In genomic region chr7:19491731-19492130, GRCm38 (mm10) we compare ENCODE assay signal across 7 mouse cellular contexts. TPM values are rescaled to one million over a fixed set of nuclear protein-coding genes. Genes with fewer than 3 reads are reported as not detected.
DNase-seq lines count a peak whose midpoint lies in the region; ATAC-seq lines count a peak whose summit lies in the region.

No protein-coding gene starts in this region.

- peak overlapping the region; percentile 39; the same call in 1 of the 2 replicates for H3K9ac ChIP-seq in embryonic facial prominence, embryonic 11.5 days (replicated peaks; ENCODE audit: low read length)
- peak overlapping the region; percentile 37; the same call in 1 of the 2 replicates for H3K9ac ChIP-seq in limb, embryonic 11.5 days (ENCODE audit: low read length)

- WGBS in embryonic facial prominence, embryonic 11.5 days = 5% methylated on average over 26 of the region's 26 CpGs
- 3% methylated on average over 26 of the region's 26 CpGs for WGBS in limb, embryonic 11.5 days

- no peaks in the 10 kb centered on the region; the same call in 1 of the 2 replicates for H3K4me1 ChIP-seq in embryonic facial prominence, embryonic 11.5 days (ENCODE audit: control insufficient read depth, insufficient read depth, low read length)
- peaks cover 8% of the 10 kb centered on the region; the same call in 1 of the 2 replicates for H3K4me1 ChIP-seq in limb, embryonic 11.5 days (ENCODE audit: control insufficient read depth, insufficient read depth, low read length)

- no peaks in the 10 kb centered on the region for H3K36me3 ChIP-seq in embryonic facial prominence, embryonic 11.5 days (replicated peaks; ENCODE audit: control insufficient read depth, insufficient read depth, low read depth, low read length)
- H3K36me3 ChIP-seq in limb, embryonic 11.5 days (ENCODE audit: control insufficient read depth, insufficient read depth, low read length) = no peaks in the 10 kb centered on the region

- peak overlapping the region; percentile 39 for H3K4me2 ChIP-seq in embryonic facial prominence, embryonic 11.5 days (ENCODE audit: low read depth, low read length)
- peak overlapping the region; percentile 59 for H3K4me2 ChIP-seq in limb, embryonic 11.5 days (ENCODE audit: low read depth, severe bottlenecking)

- no peaks in the 10 kb centered on the region for H3K9me3 ChIP-seq in embryonic facial prominence, embryonic 11.5 days (replicated peaks; ENCODE audit: control insufficient read depth, low read length)
- no peaks in the 10 kb centered on the region; the same call in 1 of the 2 replicates for H3K9me3 ChIP-seq in limb, embryonic 11.5 days (ENCODE audit: control insufficient read depth, low read length)

- H3K27ac ChIP-seq in embryonic facial prominence, embryonic 11.5 days (replicated peaks; ENCODE audit: low read depth, low read length) = no peak overlapping the region
- H3K27ac ChIP-seq in limb, embryonic 11.5 days (replicated peaks; ENCODE audit: low read depth, low read length) = no peak overlapping the region

- DNase-seq in adrenal gland, postnatal 10 days = peak; percentile 68
- DNase-seq in embryonic facial prominence, embryonic 11.5 days (ENCODE audit: low spot score) = peak; percentile 33
- peak; percentile 64 for DNase-seq in limb, embryonic 11.5 days (ENCODE audit: low spot score)
- DNase-seq in layer of hippocampus, adult 18-20 months (ENCODE audit: low spot score in 2 of 2) = no peak

- no peak for ATAC-seq in embryonic facial prominence, embryonic 11.5 days (replicated peaks; ENCODE audit: insufficient number of reproducible peaks, low FRiP score, low TSS enrichment, low read depth)
- peak; percentile 77 to 86 for ATAC-seq in hematopoietic stem cell, adult 5-6 weeks (replicated peaks in 1 of 2; ENCODE audit: insufficient read depth in 1 of 2, low FRiP score in 2 of 2, low TSS enrichment in 1 of 2, low read depth in 1 of 2, poor library complexity in 2 of 2, severe bottlenecking in 2 of 2)
- ATAC-seq in limb, embryonic 11.5 days (ENCODE audit: insufficient number of reproducible peaks, low FRiP score, low TSS enrichment, low read depth) = no peak
- ATAC-seq in megakaryocyte-erythroid progenitor cell, adult 5-6 weeks (replicated peaks; ENCODE audit: low FRiP score, low TSS enrichment, poor library complexity, severe bottlenecking) = peak; percentile 49; the same call in 1 of the 2 replicates
- ATAC-seq in inflammation-experienced regulatory T-cells, adult 6 months = no peak

- H3K27me3 ChIP-seq in embryonic facial prominence, embryonic 11.5 days (ENCODE audit: control insufficient read depth, insufficient read depth, low read length) = peaks cover 31% of the 10 kb centered on the region
- peaks cover 40% of the 10 kb centered on the region for H3K27me3 ChIP-seq in limb, embryonic 11.5 days (ENCODE audit: control insufficient read depth, insufficient read depth, low read length)

- 0 out of 2 replicates have a peak overlapping the region, but pooled peaks have one; percentile 3 for H3K4me3 ChIP-seq in embryonic facial prominence, embryonic 11.5 days (ENCODE audit: low read depth, low read length)
- H3K4me3 ChIP-seq in limb, embryonic 11.5 days (ENCODE audit: low read depth, low read length) = peak overlapping the region; percentile 23

RNA-seq across cellular contexts. Expression of gene Bloc1s3, which starts 16.4 kb away (rescaled TPM):
- total RNA-seq in adrenal gland, postnatal 10 days (2021) = 1 to 10 TPM; 5.2 to 5.4 TPM
- polyA plus RNA-seq in embryonic facial prominence, embryonic 11.5 days (2014; fragmentation: Nextera tagmentation; extraction: Ambion mirVana) = 2.3 and 2.6 TPM in 2 replicates
- total RNA-seq in hematopoietic stem cell, adult 5-6 weeks (2017) = 1.4 and 2.1 TPM in 2 replicates
- 2.3 and 2.7 TPM in 2 replicates for polyA plus RNA-seq in limb, embryonic 11.5 days (2014; fragmentation: Nextera tagmentation; extraction: Ambion mirVana)
- total RNA-seq in megakaryocyte-erythroid progenitor cell, adult 5-6 weeks (2014; fragmentation: Nextera tagmentation) = 3.4 and 3.6 TPM in 2 replicates
- total RNA-seq in megakaryocyte-erythroid progenitor cell, adult 5-6 weeks (2017) = 3.6 and 4.7 TPM in 2 replicates
- under 1 TPM; 0.63 to 0.99 (median 0.65) TPM for polyA plus RNA-seq in inflammation-experienced regulatory T-cells, adult 6 months (2017; shearing (Covaris generic))
- 1 to 10 TPM; 6.1 to 6.3 TPM for total RNA-seq in layer of hippocampus, adult 18-20 months (2021)

RNA-seq across cellular contexts. Expression of gene Trappc6a, which starts 16.5 kb away (rescaled TPM):
- total RNA-seq in adrenal gland, postnatal 10 days (2021) = 10 to 100 TPM; 76.6 to 80.9 TPM
- polyA plus RNA-seq in embryonic facial prominence, embryonic 11.5 days (2014; fragmentation: Nextera tagmentation; extraction: Ambion mirVana) = 51.7 and 58.2 TPM in 2 replicates
- 24.2 and 30.8 TPM in 2 replicates for total RNA-seq in hematopoietic stem cell, adult 5-6 weeks (2017)
- polyA plus RNA-seq in limb, embryonic 11.5 days (2014; fragmentation: Nextera tagmentation; extraction: Ambion mirVana) = 73.3 and 82.3 TPM in 2 replicates
- 89.3 and 96.3 TPM in 2 replicates for total RNA-seq in megakaryocyte-erythroid progenitor cell, adult 5-6 weeks (2014; fragmentation: Nextera tagmentation)
- 22.6 and 23.6 TPM in 2 replicates for total RNA-seq in megakaryocyte-erythroid progenitor cell, adult 5-6 weeks (2017)
- 10 to 100 TPM; 24.6 to 47.8 (median 43.3) TPM for polyA plus RNA-seq in inflammation-experienced regulatory T-cells, adult 6 months (2017; shearing (Covaris generic))
- 10 to 100 TPM; 20.7 to 21.5 TPM for total RNA-seq in layer of hippocampus, adult 18-20 months (2021)

RNA-seq across cellular contexts. Expression of gene Nkpd1, which starts 25.9 kb away (rescaled TPM):
- total RNA-seq in adrenal gland, postnatal 10 days (2021) = under 1 TPM; 0.18 to 0.21 TPM
- polyA plus RNA-seq in embryonic facial prominence, embryonic 11.5 days (2014; fragmentation: Nextera tagmentation; extraction: Ambion mirVana) = 0.08 TPM in 1 of 2 replicates, not detected in the other
- 0.44 TPM in 1 of 2 replicates, not detected in the other for total RNA-seq in hematopoietic stem cell, adult 5-6 weeks (2017)
- polyA plus RNA-seq in limb, embryonic 11.5 days (2014; fragmentation: Nextera tagmentation; extraction: Ambion mirVana) = 0.12 and 0.16 TPM in 2 replicates
- 0.20 TPM in 1 of 2 replicates, not detected in the other for total RNA-seq in megakaryocyte-erythroid progenitor cell, adult 5-6 weeks (2014; fragmentation: Nextera tagmentation)
- total RNA-seq in megakaryocyte-erythroid progenitor cell, adult 5-6 weeks (2017) = not detected in 2 replicates
- not detected for polyA plus RNA-seq in inflammation-experienced regulatory T-cells, adult 6 months (2017; shearing (Covaris generic))
- total RNA-seq in layer of hippocampus, adult 18-20 months (2021) = under 1 TPM; 0.56 to 0.57 TPM

RNA-seq across cellular contexts. Expression of gene Exoc3l2, which starts 28.6 kb away (rescaled TPM):
- 10 to 100 TPM; 17.4 to 17.9 TPM for total RNA-seq in adrenal gland, postnatal 10 days (2021)
- 1.2 and 1.7 TPM in 2 replicates for polyA plus RNA-seq in embryonic facial prominence, embryonic 11.5 days (2014; fragmentation: Nextera tagmentation; extraction: Ambion mirVana)
- 2.2 and 3.8 TPM in 2 replicates for total RNA-seq in hematopoietic stem cell, adult 5-6 weeks (2017)
- 1.8 and 2.2 TPM in 2 replicates for polyA plus RNA-seq in limb, embryonic 11.5 days (2014; fragmentation: Nextera tagmentation; extraction: Ambion mirVana)
- 1.7 and 2.3 TPM in 2 replicates for total RNA-seq in megakaryocyte-erythroid progenitor cell, adult 5-6 weeks (2014; fragmentation: Nextera tagmentation)
- total RNA-seq in megakaryocyte-erythroid progenitor cell, adult 5-6 weeks (2017) = 1.0 and 1.5 TPM in 2 replicates
- not detected for polyA plus RNA-seq in inflammation-experienced regulatory T-cells, adult 6 months (2017; shearing (Covaris generic))
- under 1 TPM; 0.38 to 0.59 TPM for total RNA-seq in layer of hippocampus, adult 18-20 months (2021)

RNA-seq across cellular contexts. Expression of gene Mark4, which starts 33.1 kb away (rescaled TPM):
- total RNA-seq in adrenal gland, postnatal 10 days (2021) = 10 to 100 TPM; 35.0 to 37.1 TPM
- 7.9 and 8.6 TPM in 2 replicates for polyA plus RNA-seq in embryonic facial prominence, embryonic 11.5 days (2014; fragmentation: Nextera tagmentation; extraction: Ambion mirVana)
- total RNA-seq in hematopoietic stem cell, adult 5-6 weeks (2017) = 6.4 and 11.8 TPM in 2 replicates
- 10.0 and 10.8 TPM in 2 replicates for polyA plus RNA-seq in limb, embryonic 11.5 days (2014; fragmentation: Nextera tagmentation; extraction: Ambion mirVana)
- total RNA-seq in megakaryocyte-erythroid progenitor cell, adult 5-6 weeks (2014; fragmentation: Nextera tagmentation) = 7.8 and 11.3 TPM in 2 replicates
- 3.0 and 3.1 TPM in 2 replicates for total RNA-seq in megakaryocyte-erythroid progenitor cell, adult 5-6 weeks (2017)
- polyA plus RNA-seq in inflammation-experienced regulatory T-cells, adult 6 months (2017; shearing (Covaris generic)) = 1 to 10 TPM in 1 of 3 experiments, under 1 TPM in 2; 0.87 to 1.3 (median 0.89) TPM
- total RNA-seq in layer of hippocampus, adult 18-20 months (2021) = 10 to 100 TPM; 88.3 to 92.0 TPM

Comparison
In these comparisons a context has a peak if more than half of its experiments do, and no peak if none do; other contexts are left out.
1. DNase-seq: peak in adrenal gland, postnatal 10 days (single experiment), embryonic facial prominence, embryonic 11.5 days (single experiment) and limb, embryonic 11.5 days (single experiment); none in layer of hippocampus, adult 18-20 months (0 of 2).
2. ATAC-seq: peak in hematopoietic stem cell, adult 5-6 weeks (2 of 2) and megakaryocyte-erythroid progenitor cell, adult 5-6 weeks (single experiment); none in embryonic facial prominence, embryonic 11.5 days (single experiment), limb, embryonic 11.5 days (single experiment) and inflammation-experienced regulatory T-cells, adult 6 months (single experiment).